Mouse (Mus musculus) kidney, embryonic 14.5 days (tissue): ENCODE results near the gene Meis3. TPM values are rescaled to one million over a fixed set of nuclear protein-coding genes. Genes with fewer than 3 reads are reported as not detected.

Experiments
- ATAC-seq: fragments of 200-750 bp; cut with Nextera tagmentation; 2 replicates; pipeline ENCODE4 v1.8.0; 2017; ENCODE audit warnings: moderate number of reproducible peaks, mild to moderate bottlenecking, moderate TSS enrichment, moderate library complexity; ENCODE audit not compliant: low FRiP score, low TSS enrichment
- H3K27ac ChIP-seq: fragments of 300-500 bp; sonication (generic); 2 replicates; pipeline ENCODE4 v1.5.1; 2014; ENCODE audit warnings: low read depth, mild to moderate bottlenecking, low read length, moderate library complexity, mixed read lengths
- H3K27me3 ChIP-seq: fragments of 300-500 bp; sonication (generic); 2 replicates; pipeline ENCODE4 v1.6.1; 2014; ENCODE audit warnings: mild to moderate bottlenecking, low read length; ENCODE audit not compliant: control insufficient read depth, insufficient read depth
- H3K36me3 ChIP-seq: fragments of 300-500 bp; sonication (generic); 2 replicates; pipeline ENCODE4 v1.6.1; 2014; ENCODE audit warnings: low read length, mixed read lengths; ENCODE audit not compliant: control insufficient read depth, insufficient read depth
- H3K4me1 ChIP-seq: fragments of 300-500 bp; sonication (generic); 2 replicates; pipeline ENCODE4 v1.6.1; 2014; ENCODE audit warnings: low read length, mixed read lengths; ENCODE audit not compliant: control insufficient read depth, insufficient read depth
- H3K4me2 ChIP-seq: fragments of 300-500 bp; sonication (generic); replicated peaks from 2 replicates; pipeline ENCODE4 v1.6.1; 2014; ENCODE audit warnings: low read depth, mild to moderate bottlenecking, low read length
- H3K4me3 ChIP-seq: fragments of 300-500 bp; sonication (generic); 2 replicates; pipeline ENCODE4 v1.5.1; 2014; ENCODE audit warnings: mild to moderate bottlenecking, low read length
- H3K9ac ChIP-seq: fragments of 300-500 bp; sonication (generic); 2 replicates; pipeline ENCODE4 v1.6.1; 2014; ENCODE audit warnings: low read depth, mild to moderate bottlenecking, low read length, moderate library complexity
- H3K9me3 ChIP-seq: fragments of 300-500 bp; sonication (generic); 2 replicates; pipeline ENCODE4 v1.6.1; 2016; ENCODE audit warnings: low read length; ENCODE audit not compliant: control insufficient read depth
- WGBS: fragments of 180-500 bp; shearing (Covaris S2); extraction: QIAGEN DNeasy Blood & Tissue Kit; methylation state at CpG from one replicate; pipeline ENCODE4 v1.1.7; 2014; 5-methylcytosine and 5-hydroxymethylcytosine counted together
- polyA plus RNA-seq: library from polyadenylated mRNA; unstranded; fragments of >200 nt; fragmentation: Nextera tagmentation; extraction: Ambion mirVana; gene quantifications from 2 replicates; pipeline ENCODE4 v1.2.1, GENCODE M21; 2014

Meis3 gene
- 26.1 and 28.0 TPM in 2 replicates for polyA plus RNA-seq

DNA sequence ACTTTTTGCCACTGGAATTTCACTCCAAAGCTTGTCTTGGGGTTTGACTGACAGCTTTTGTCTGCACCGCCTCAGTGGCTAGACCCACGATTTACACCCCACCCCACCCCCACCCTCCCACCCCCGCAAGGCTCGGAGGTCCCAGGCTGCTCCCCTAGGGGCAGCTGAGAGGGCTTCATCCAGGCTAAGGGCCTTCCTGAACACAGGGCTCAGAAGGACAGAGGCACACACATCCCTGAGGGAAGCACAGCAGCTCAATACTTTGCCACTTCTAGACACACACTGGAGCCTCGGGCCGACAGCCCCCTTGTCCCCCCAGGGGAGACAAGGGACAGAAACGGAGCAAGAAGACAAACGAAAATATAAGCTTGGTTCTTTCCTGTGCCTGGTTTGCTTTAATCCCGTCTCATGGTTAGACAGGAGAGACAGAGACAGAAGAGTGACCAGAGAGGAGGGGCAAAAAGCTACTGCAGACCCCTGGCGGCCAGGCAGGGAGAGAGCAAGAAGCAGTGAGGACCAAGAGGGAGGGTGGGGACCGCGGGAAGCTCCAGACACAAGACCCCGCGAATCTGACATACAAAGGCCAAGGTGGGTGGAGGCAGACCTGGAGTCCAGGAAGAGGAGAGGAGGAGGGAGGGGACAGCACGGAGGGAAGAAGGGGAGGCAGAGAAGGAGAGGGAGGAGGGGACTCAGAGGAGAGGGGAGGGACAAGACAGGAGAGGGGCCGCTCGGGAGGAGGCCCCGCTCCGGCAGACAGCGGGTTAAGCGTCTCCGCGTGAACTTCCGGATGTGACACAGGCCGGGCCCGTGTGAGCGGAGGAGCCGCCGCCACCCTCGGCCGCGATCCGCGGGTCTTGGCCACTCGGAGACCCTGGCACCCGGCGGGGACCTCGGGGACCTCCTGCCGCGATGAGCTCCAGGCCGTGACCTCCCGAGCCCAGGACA lies at the start of gene Meis3:
Gene Meis3, plus strand, starts transcription at position 494 of the 945 bp plus-strand sequence.
- peak within 1 kb of the TSS; percentile 34; the same call in 1 of the 2 replicates for H3K27ac ChIP-seq
- under 1% methylated on average over 30 of the region's 42 CpGs for WGBS
- H3K4me2 ChIP-seq, result peak within 1 kb of the TSS; percentile 72
- H3K36me3 ChIP-seq, result no peaks in the 10 kb centered on the region; the same call in 1 of the 2 replicates
- peak within 1 kb of the TSS; percentile 63 for H3K9ac ChIP-seq
- H3K27me3 ChIP-seq, result no peaks in the 10 kb centered on the region
- peak; percentile 70 for ATAC-seq
- no peaks in the 10 kb centered on the region for H3K9me3 ChIP-seq
- H3K4me1 ChIP-seq, result peaks cover 20% of the 10 kb centered on the region
- peak within 1 kb of the TSS; percentile 61 for H3K4me3 ChIP-seq

DNA sequence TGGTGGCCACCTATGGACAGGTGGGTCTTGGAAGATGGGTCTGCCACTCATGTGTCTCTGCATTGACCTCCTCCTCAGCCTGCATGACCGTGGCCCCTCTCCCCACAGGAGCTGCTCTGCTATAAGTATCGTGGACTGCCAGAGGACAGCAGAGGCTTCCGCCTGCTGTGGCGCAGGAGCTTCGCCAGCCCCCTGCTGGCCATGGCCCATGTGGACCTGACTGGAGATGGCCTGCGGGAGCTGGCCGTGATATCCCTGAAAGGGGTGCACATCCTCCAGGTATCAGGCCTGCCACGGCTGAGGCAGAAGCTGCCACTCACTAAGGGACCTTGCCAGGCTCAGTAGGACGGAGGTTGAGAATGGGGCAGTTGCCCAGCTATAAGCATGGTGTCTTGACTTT lies 49.1 kb upstream of the Meis3 start:
- no peak overlapping the region for H3K27ac ChIP-seq
- H3K4me2 ChIP-seq, result no peak overlapping the region
- no peaks in the 10 kb centered on the region for H3K9me3 ChIP-seq
- no peak overlapping the region for H3K9ac ChIP-seq
- H3K4me1 ChIP-seq, result peaks cover 13% of the 10 kb centered on the region; the same call in 1 of the 2 replicates
- no peak for ATAC-seq
- WGBS, result 83% methylated on average over 9 of the region's 9 CpGs
- H3K4me3 ChIP-seq, result no peak overlapping the region
- H3K27me3 ChIP-seq, result no peaks in the 10 kb centered on the region
- peaks cover 16% of the 10 kb centered on the region for H3K36me3 ChIP-seq

DNA sequence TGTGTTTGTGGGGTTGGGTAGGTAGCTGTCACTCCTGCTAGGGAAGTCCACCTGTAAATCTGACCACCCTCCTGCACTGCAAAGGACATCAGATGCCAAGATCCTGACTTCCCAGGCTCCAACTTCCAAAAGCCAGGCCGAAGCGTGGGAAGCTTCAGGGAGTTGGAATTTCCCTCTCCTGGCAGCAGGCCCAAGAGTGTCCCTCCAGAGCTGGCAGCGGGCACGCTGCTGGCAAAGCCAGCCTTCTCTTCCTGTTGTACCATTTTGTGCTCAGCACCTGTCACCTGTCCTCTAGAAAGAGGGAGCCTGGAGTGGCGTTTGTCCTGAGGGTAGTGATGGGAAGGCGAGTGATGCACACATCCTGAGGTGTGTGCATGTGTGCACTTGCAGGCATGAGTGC lies 46.5 kb upstream of the Meis3 start:
- 89% methylated on average over 6 of the region's 6 CpGs for WGBS
- no peak overlapping the region for H3K9ac ChIP-seq
- H3K4me1 ChIP-seq, result peaks cover 32% of the 10 kb centered on the region
- no peak overlapping the region for H3K27ac ChIP-seq
- peaks cover 16% of the 10 kb centered on the region for H3K36me3 ChIP-seq
- no peak overlapping the region for H3K4me3 ChIP-seq
- ATAC-seq, result no peak
- no peaks in the 10 kb centered on the region for H3K9me3 ChIP-seq
- no peaks in the 10 kb centered on the region for H3K27me3 ChIP-seq
- H3K4me2 ChIP-seq, result no peak overlapping the region

DNA sequence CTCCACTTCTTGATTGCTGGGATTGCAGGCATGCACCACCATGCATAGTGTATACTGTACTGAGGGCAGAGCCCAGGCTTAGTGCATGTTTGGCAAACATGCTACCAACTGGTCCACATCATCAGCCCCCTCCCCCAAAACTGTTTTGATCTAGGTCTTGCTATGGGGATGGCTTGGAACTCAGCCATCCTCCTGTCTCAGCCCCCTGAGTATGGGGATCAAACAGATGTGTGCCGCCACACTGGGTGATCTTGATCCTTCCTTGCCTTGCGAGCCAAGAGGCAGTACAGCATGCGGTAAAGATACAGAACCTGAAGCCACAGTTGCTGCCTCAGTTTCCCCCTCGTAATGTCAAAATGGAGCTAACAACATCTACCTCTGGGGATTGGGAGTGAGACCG lies 46.0 kb upstream of the Meis3 start:
- ATAC-seq, result no peak
- H3K4me3 ChIP-seq, result no peak overlapping the region
- H3K36me3 ChIP-seq, result peaks cover 16% of the 10 kb centered on the region
- no peaks in the 10 kb centered on the region for H3K27me3 ChIP-seq
- no peak overlapping the region for H3K9ac ChIP-seq
- peaks cover 32% of the 10 kb centered on the region for H3K4me1 ChIP-seq
- H3K27ac ChIP-seq, result no peak overlapping the region
- no peaks in the 10 kb centered on the region for H3K9me3 ChIP-seq
- peak overlapping the region; percentile 91 for H3K4me2 ChIP-seq
- 71% methylated on average over 5 of the region's 5 CpGs for WGBS

DNA sequence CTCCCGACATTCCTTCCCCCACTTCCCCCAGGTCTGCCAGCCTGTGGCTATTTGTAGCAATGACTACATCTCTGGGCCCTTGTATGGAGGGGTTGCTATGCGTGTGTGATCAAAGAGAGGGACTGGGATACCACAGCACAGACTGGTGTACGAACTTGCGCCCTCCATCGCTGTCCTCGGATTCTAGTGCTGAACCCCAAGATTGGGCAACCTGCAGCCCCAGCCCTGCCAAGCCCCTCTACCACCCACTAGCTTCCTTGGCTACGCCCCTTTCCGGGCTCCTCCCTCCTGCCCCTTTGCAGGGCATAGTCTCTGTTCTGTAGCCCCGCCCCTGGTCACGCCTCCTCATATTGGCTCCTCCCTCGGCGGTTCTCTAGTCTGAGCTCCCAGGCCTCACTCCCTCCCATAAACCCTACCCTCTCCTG lies 45.5 kb upstream of the Meis3 start, which contains the start of gene Slc8a2:
Gene Slc8a2, plus strand, starts transcription at position 406 of the 425 bp plus-strand sequence.
- H3K9ac ChIP-seq, result peak within 1 kb of the TSS; percentile 63
- WGBS, result 4% methylated on average over 12 of the region's 12 CpGs
- peak within 1 kb of the TSS; percentile 56 for H3K4me3 ChIP-seq
- H3K4me1 ChIP-seq, result peaks cover 32% of the 10 kb centered on the region
- H3K9me3 ChIP-seq, result no peaks in the 10 kb centered on the region
- peak within 1 kb of the TSS; percentile 77 for H3K27ac ChIP-seq
- H3K27me3 ChIP-seq, result no peaks in the 10 kb centered on the region
- H3K4me2 ChIP-seq, result peak within 1 kb of the TSS; percentile 91
- peaks cover 13% of the 10 kb centered on the region for H3K36me3 ChIP-seq
- ATAC-seq, result peak; percentile 87

DNA sequence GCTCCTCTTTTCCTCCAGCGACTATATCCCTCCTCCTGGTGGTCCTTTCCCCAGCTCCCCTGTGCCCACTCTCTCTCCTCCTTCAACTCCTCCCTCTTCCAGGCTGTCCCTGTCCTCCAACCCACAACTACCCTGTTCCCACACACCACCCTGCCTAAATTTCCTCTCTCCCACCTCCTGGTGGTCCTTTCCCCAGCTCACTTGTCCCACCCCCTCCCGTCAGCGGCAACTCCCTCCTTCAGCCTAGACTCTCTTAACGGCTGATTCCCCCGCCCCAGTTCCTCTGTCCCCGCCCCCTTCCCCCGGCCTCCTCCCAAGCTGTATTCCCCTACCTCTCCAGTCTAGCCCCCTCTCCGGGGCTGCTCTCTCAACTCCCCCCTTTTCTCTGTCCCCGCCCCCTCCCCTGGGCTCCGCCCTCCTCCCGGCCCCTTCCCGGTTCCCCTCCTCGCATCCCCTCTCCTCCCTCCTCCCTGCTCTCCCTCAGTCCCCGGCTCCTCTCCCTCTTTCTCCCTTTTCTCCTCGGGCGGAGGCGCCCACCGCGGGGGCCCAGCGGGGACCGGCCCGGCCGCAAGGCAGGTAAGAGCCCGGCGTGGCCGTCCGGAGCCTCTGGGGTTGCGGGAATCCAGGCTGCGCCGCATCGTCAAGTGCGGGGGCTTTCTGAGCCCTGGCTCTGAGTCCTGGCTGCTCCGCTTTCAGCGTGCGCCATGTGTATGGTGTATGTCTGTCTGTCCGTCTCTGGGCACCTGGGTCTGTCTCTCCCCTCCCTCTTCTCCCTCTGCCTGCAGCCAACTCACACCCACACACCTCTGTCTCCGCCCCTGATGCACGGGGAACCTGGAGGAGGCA lies 44.8 kb upstream of the Meis3 start:
- Histone ChIP-seq H3K9ac (peak overlapping the region; percentile 63), H3K27me3 (no peaks in the 10 kb centered on the region), H3K4me1 (peaks cover 32% of the 10 kb centered on the region), H3K4me3 (peak overlapping the region; percentile 56), H3K4me2 (peak overlapping the region; percentile 91), H3K27ac (peak overlapping the region; percentile 77), H3K36me3 (peaks cover 10% of the 10 kb centered on the region), H3K9me3 (no peaks in the 10 kb centered on the region)
- ATAC-seq, result peak; percentile 86
- 1% methylated on average over 35 of the region's 38 CpGs for WGBS

DNA sequence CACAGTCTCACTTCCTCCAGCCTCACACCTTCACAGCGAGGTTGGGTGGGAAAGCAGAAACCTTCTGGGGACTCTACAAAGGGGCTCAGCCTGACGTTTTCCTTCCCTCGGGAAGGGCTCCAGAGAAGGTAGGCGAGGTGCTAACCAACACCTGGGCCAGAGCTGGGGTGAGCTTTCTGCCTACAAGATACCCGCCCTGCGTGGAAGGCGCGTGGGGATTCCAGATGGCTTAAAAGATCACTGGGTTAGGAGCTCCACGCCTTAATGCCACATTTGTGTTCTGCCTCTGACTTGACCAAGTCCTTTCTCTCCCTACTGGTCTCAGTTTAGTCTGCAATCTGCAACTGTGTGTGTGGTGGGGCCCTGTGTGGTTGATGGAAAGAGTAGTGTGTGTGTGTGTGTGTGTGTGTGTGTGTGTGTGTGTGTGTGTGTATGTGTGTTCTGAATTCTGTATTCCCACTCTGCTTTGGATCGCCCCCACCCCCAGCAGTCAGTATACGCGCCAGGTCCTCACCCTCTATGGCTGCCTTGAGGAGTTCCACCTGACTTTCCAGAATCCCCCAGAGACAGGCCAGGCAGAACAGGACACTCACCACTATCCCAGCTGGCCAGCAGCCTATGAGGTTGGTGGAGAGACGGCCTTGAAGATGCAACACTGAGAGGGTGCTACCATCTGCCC lies 43.8 kb upstream of the Meis3 start:
- H3K9ac ChIP-seq, result 0 out of 2 replicates have a peak overlapping the region, but pooled peaks have one; percentile 63
- 34% methylated on average over 13 of the region's 13 CpGs for WGBS
- no peak overlapping the region for H3K27ac ChIP-seq
- H3K36me3 ChIP-seq, result no peaks in the 10 kb centered on the region; the same call in 1 of the 2 replicates
- no peak for ATAC-seq
- peak overlapping the region; percentile 91 for H3K4me2 ChIP-seq
- peaks cover 32% of the 10 kb centered on the region for H3K4me1 ChIP-seq
- peak overlapping the region; percentile 56 for H3K4me3 ChIP-seq
- no peaks in the 10 kb centered on the region for H3K27me3 ChIP-seq
- no peaks in the 10 kb centered on the region for H3K9me3 ChIP-seq

DNA sequence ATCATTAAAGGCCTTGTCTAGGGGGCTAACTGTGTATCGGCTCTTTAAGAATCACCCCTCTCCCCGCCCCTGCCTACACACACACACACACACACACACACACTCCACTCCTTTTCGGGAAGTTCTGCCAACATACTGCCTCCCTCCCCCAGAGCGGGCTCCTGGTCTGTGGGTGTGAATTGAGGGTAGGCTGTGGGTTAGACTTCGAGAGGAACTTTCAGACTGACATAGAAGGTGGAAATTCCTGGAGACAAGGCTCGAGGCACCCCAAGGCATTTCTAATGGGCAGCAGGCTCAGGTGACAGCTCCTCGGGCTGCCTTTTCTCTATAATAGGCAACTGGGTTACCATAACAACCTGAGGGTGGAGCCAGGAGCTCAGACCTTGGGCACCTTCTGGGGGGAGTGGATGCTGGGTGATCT lies 42.7 kb upstream of the Meis3 start:
- H3K36me3 ChIP-seq, result no peaks in the 10 kb centered on the region; the same call in 1 of the 2 replicates
- WGBS, result 16% methylated on average over 7 of the region's 7 CpGs
- no peaks in the 10 kb centered on the region for H3K27me3 ChIP-seq
- ATAC-seq, result no peak
- no peak overlapping the region for H3K27ac ChIP-seq
- H3K9ac ChIP-seq, result no peak overlapping the region
- H3K4me1 ChIP-seq, result peaks cover 32% of the 10 kb centered on the region
- H3K9me3 ChIP-seq, result no peaks in the 10 kb centered on the region
- no peak overlapping the region for H3K4me3 ChIP-seq
- H3K4me2 ChIP-seq, result 0 out of 2 replicates have a peak overlapping the region, but pooled peaks have one; percentile 10
